Mouse (Mus musculus): Measurements from ENCODE around the gene Hcn1. TPM values are rescaled to one million over a fixed set of nuclear protein-coding genes. Genes with fewer than 3 reads are reported as not detected.

The Hcn1 gene
- total and polyA plus RNA-seq, 2 experiments from 2014 or later = 1.7 to 6.9 TPM

DNA sequence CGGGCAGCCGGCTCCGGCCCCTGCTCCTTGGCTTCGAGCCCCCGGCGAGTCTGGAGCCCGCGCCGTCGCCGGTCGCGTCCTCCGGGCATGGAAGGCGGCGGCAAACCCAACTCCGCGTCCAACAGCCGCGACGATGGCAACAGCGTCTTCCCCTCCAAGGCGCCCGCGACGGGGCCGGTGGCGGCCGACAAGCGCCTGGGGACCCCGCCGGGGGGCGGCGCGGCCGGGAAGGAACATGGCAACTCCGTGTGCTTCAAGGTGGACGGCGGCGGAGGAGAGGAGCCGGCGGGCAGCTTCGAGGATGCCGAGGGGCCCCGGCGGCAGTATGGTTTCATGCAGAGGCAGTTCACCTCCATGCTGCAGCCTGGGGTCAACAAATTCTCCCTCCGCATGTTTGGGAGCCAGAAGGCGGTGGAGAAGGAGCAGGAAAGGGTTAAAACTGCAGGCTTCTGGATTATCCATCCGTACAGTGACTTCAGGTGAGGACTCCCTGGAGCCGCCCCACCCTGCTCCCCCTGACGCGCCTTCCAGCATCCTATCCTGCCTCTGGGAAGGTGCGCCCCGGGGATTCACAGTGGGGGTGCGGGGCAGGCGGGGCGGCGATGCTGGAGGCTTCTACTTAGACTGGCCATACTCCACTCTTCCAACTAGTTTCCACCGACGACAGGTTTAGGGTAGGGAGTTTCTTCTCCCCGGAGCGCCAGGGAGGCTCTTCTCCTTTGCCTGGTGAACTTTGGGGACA, 668 bp downstream of the Hcn1 start:
- TF ChIP-seq CTCF (IDR thresholded peaks at IDR 0.05; ENCODE audit: low read depth) = no peak
- H3K27ac ChIP-seq (ENCODE audit: low read depth, low read length) = peak overlapping the region; percentile 72
- WGBS = 1% methylated on average over 55 of the region's 62 CpGs

GRCm38 (mm10) chr13:117603421-117603820, 1.3 kb downstream of the Hcn1 start:
- peak overlapping the region; percentile 70 for H3K9ac ChIP-seq
- H3K9me3 ChIP-seq (ENCODE audit: low read length) = no peaks in the 10 kb centered on the region
- TF ChIP-seq CTCF (IDR thresholded peaks at IDR 0.05; ENCODE audit: low read depth) = no peak
- DNase-seq = peak; percentile 14
- 0 out of 2 replicates have a peak, but pooled peaks cover 4% of the 10 kb centered on the region for H3K4me1 ChIP-seq (ENCODE audit: insufficient read depth)
- H3K27ac ChIP-seq (ENCODE audit: low read depth, low read length) = no peak overlapping the region
- 13% methylated on average over 11 of the region's 11 CpGs for WGBS
- peak overlapping the region; percentile 68 for H3K4me2 ChIP-seq (ENCODE audit: low read depth)
- H3K27me3 ChIP-seq (ENCODE audit: insufficient read depth, low read length) = no peaks in the 10 kb centered on the region
- no peaks in the 10 kb centered on the region for H3K36me3 ChIP-seq (ENCODE audit: insufficient read depth)
- peak overlapping the region; percentile 76 for H3K4me3 ChIP-seq (ENCODE audit: low read depth, low read length)
- ATAC-seq = no peak

More for the DNA sequence above, 668 bp downstream of the Hcn1 start:
- peak overlapping the region; percentile 68 for H3K4me2 ChIP-seq (ENCODE audit: low read depth)
- DNase-seq (no peak), ATAC-seq (peak; percentile 69)
- H3K9me3 ChIP-seq (ENCODE audit: low read length) = no peaks in the 10 kb centered on the region
- 0 out of 2 replicates have a peak, but pooled peaks cover 4% of the 10 kb centered on the region for H3K4me1 ChIP-seq (ENCODE audit: insufficient read depth)
- H3K4me3 ChIP-seq (ENCODE audit: low read depth, low read length) = peak overlapping the region; percentile 76
- H3K36me3 ChIP-seq (ENCODE audit: insufficient read depth) = no peaks in the 10 kb centered on the region
- no peaks in the 10 kb centered on the region for H3K27me3 ChIP-seq (ENCODE audit: insufficient read depth, low read length)
- H3K9ac ChIP-seq = peak overlapping the region; percentile 70

DNA sequence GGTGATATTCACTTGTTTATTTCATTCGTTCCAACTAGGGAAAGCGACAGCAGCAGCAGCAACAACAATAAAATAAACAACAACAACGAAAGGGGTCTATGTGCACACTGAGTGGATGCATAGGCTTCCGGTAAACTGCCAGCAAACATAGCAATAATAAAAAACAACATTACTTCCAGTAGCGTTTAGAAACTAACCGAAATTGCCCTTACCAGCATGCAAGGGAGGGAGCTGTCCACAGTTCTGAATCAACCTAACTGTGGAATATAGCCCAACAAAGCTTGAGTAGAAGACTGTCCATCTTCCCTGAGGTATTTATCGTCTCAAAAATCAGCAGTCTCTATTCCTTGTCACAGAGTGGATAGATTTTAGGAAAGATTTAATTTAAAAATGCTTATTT, 2.0 kb downstream of the Hcn1 start:
- no peaks in the 10 kb centered on the region for H3K27me3 ChIP-seq (ENCODE audit: insufficient read depth, low read length)
- ATAC-seq (no peak), DNase-seq (no peak)
- 0 out of 2 replicates have a peak, but pooled peaks cover 4% of the 10 kb centered on the region for H3K4me1 ChIP-seq (ENCODE audit: insufficient read depth)
- peak overlapping the region; percentile 68 for H3K4me2 ChIP-seq (ENCODE audit: low read depth)
- H3K27ac ChIP-seq (ENCODE audit: low read depth, low read length) = no peak overlapping the region
- 26% methylated on average over 7 of the region's 7 CpGs for WGBS
- no peaks in the 10 kb centered on the region for H3K36me3 ChIP-seq (ENCODE audit: insufficient read depth)
- no peak for TF ChIP-seq CTCF (IDR thresholded peaks at IDR 0.05; ENCODE audit: low read depth)
- H3K9me3 ChIP-seq (ENCODE audit: low read length) = no peaks in the 10 kb centered on the region
- H3K9ac ChIP-seq = 0 out of 2 replicates have a peak overlapping the region, but pooled peaks have one; percentile 70
- H3K4me3 ChIP-seq (ENCODE audit: low read depth, low read length) = peak overlapping the region; percentile 76

DNA sequence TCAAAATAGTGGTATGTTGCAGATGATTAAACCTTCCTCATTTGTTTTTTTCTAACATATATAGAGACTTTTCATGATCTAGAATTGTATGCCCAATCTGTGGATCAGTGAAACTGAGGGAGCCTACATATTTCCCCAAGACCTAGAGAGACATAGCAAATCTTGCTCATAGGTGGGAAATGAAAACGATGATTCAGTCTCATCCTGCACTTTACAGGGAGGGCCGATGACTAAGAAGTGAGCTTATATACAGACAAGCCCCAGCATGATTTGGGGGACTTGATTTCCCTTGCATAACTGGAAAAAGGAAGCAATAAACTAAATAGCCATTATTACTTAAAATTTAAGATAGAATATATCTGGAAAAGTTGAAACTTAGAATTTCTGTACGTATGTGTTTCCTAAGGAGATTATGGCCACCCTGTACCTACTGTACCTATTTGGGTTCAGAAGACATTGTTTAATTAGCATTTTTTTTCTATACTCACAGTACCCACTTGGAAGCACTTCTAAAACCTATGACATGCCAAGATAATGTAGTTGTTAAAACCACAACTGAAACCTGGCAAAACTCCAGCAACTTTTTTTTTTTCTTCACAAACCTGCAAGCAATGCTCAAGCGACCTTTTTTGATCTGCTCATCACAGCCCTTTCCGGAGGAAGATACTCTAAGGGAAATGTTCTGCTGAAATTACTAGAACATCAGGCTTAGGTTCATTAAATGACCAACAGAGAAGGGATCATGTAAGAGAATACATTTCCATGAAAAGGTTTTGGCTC, 3.0 kb downstream of the Hcn1 start:
- 82% methylated on average over 5 of the region's 5 CpGs for WGBS
- TF ChIP-seq CTCF (IDR thresholded peaks at IDR 0.05; ENCODE audit: low read depth) = no peak
- no peak for ATAC-seq
- Histone ChIP-seq H3K9me3 (ENCODE audit: low read length) (no peaks in the 10 kb centered on the region), H3K4me3 (ENCODE audit: low read depth, low read length) (no peak overlapping the region), H3K36me3 (ENCODE audit: insufficient read depth) (no peaks in the 10 kb centered on the region), H3K27ac (ENCODE audit: low read depth, low read length) (no peak overlapping the region), H3K4me2 (ENCODE audit: low read depth) (peak overlapping the region; percentile 13; the same call in 1 of the 2 replicates), H3K9ac (no peak overlapping the region), H3K27me3 (ENCODE audit: insufficient read depth, low read length) (no peaks in the 10 kb centered on the region), H3K4me1 (ENCODE audit: insufficient read depth) (0 out of 2 replicates have a peak, but pooled peaks cover 4% of the 10 kb centered on the region)
- DNase-seq = no peak

DNA sequence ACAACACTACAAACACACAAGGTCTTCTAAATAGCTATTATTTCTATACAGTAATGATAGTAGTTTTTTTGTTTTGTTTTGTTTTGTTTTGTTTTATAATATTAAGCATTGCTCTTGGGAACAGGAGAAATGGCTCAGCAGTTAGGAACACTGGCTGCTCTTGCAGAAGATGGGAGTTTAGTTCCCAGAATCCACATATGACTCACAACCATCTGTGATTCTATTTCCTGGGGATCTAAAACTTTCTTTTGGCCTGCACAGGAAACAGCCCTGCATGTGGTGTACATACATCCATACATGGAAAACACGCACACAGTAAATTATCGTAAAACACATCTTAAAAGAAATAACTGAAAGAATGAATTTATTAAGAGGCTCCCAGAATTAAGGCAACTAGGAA, 9.8 kb downstream of the Hcn1 start:
- DNase-seq = no peak
- Histone ChIP-seq H3K36me3 (ENCODE audit: insufficient read depth) (no peaks in the 10 kb centered on the region), H3K27ac (ENCODE audit: low read depth, low read length) (no peak overlapping the region), H3K27me3 (ENCODE audit: insufficient read depth, low read length) (no peaks in the 10 kb centered on the region), H3K9ac (no peak overlapping the region), H3K4me1 (ENCODE audit: insufficient read depth) (no peaks in the 10 kb centered on the region), H3K4me3 (ENCODE audit: low read depth, low read length) (no peak overlapping the region), H3K4me2 (ENCODE audit: low read depth) (no peak overlapping the region), H3K9me3 (ENCODE audit: low read length) (no peaks in the 10 kb centered on the region)
- no peak for TF ChIP-seq CTCF (IDR thresholded peaks at IDR 0.05; ENCODE audit: low read depth)
- 88% methylated on average over 2 of the region's 2 CpGs for WGBS
- no peak for ATAC-seq

GRCm38 (mm10) chr13:117619544-117619943, 17.4 kb downstream of the Hcn1 start:
- Histone ChIP-seq H3K36me3 (ENCODE audit: insufficient read depth) (no peaks in the 10 kb centered on the region), H3K4me2 (ENCODE audit: low read depth) (no peak overlapping the region), H3K27ac (ENCODE audit: low read depth, low read length) (no peak overlapping the region), H3K9ac (no peak overlapping the region), H3K9me3 (ENCODE audit: low read length) (no peaks in the 10 kb centered on the region), H3K27me3 (ENCODE audit: insufficient read depth, low read length) (no peaks in the 10 kb centered on the region), H3K4me1 (ENCODE audit: insufficient read depth) (no peaks in the 10 kb centered on the region), H3K4me3 (ENCODE audit: low read depth, low read length) (no peak overlapping the region)
- TF ChIP-seq CTCF (IDR thresholded peaks at IDR 0.05; ENCODE audit: low read depth) = no peak
- WGBS = 88% methylated on average over 7 of the region's 7 CpGs
- DNase-seq (no peak), ATAC-seq (no peak)

GRCm38 (mm10) chr13:117657501-117657900, 55.4 kb downstream of the Hcn1 start:
- no peak overlapping the region for H3K9ac ChIP-seq
- no peak overlapping the region for H3K4me2 ChIP-seq (ENCODE audit: low read depth)
- no peak overlapping the region for H3K4me3 ChIP-seq (ENCODE audit: low read depth, low read length)
- H3K36me3 ChIP-seq (ENCODE audit: insufficient read depth) = no peaks in the 10 kb centered on the region
- H3K4me1 ChIP-seq (ENCODE audit: insufficient read depth) = no peaks in the 10 kb centered on the region
- no peaks in the 10 kb centered on the region for H3K27me3 ChIP-seq (ENCODE audit: insufficient read depth, low read length)
- no peak overlapping the region for H3K27ac ChIP-seq (ENCODE audit: low read depth, low read length)
- DNase-seq (no peak), ATAC-seq (no peak)
- no peaks in the 10 kb centered on the region for H3K9me3 ChIP-seq (ENCODE audit: low read length)
- TF ChIP-seq CTCF (IDR thresholded peaks at IDR 0.05; ENCODE audit: low read depth) = no peak
- WGBS = 32% methylated on average over 2 of the region's 2 CpGs
